Mouse (Mus musculus) heart, embryonic 11.5 days (tissue): ENCODE results near the gene Slc47a1. TPM values are rescaled to one million over a fixed set of nuclear protein-coding genes. Genes with fewer than 3 reads are reported as not detected.
"Not testable (repeated sequence)": the region's sequence is repeated elsewhere in the genome, so short reads cannot be mapped to it uniquely, and the experiment has no call there.

Experiments used
- ATAC-seq: fragments of 200-750 bp; cut with Nextera tagmentation; replicated peaks from 2 replicates; pipeline ENCODE4 v1.8.0; 2017; ENCODE audit warnings: moderate library complexity; ENCODE audit not compliant: insufficient number of reproducible peaks, low FRiP score, low TSS enrichment
- H3K27ac ChIP-seq: fragments of 300-500 bp; sonication (generic); 2 replicates; pipeline ENCODE4 v1.5.1; 2014; ENCODE audit warnings: mild to moderate bottlenecking, low read depth, low read length
- H3K27me3 ChIP-seq: fragments of 300-500 bp; sonication (generic); 2 replicates; pipeline ENCODE4 v1.6.1; 2014; ENCODE audit warnings: mild to moderate bottlenecking, low read length, mixed read lengths; ENCODE audit not compliant: control insufficient read depth, insufficient read depth
- H3K36me3 ChIP-seq: fragments of 300-500 bp; sonication (generic); 2 replicates; pipeline ENCODE4 v1.6.1; 2014; ENCODE audit warnings: mild to moderate bottlenecking, low read length, moderate library complexity, mixed read lengths; ENCODE audit not compliant: control insufficient read depth, insufficient read depth
- H3K4me1 ChIP-seq: fragments of 300-500 bp; sonication (generic); 2 replicates; pipeline ENCODE4 v1.6.1; 2014; ENCODE audit warnings: low read length; ENCODE audit not compliant: control insufficient read depth, insufficient read depth
- H3K4me2 ChIP-seq: fragments of 300-500 bp; sonication (generic); 2 replicates; pipeline ENCODE4 v1.6.1; 2014; ENCODE audit warnings: mild to moderate bottlenecking, moderate library complexity
- H3K4me3 ChIP-seq: fragments of 300-500 bp; sonication (generic); 2 replicates; pipeline ENCODE4 v1.5.1; 2014; ENCODE audit warnings: low read depth, low read length
- H3K9ac ChIP-seq: fragments of 300-500 bp; sonication (generic); 2 replicates; pipeline ENCODE4 v1.6.1; 2014; ENCODE audit warnings: mild to moderate bottlenecking, low read depth, low read length, moderate library complexity
- H3K9me3 ChIP-seq: fragments of 300-500 bp; sonication (generic); replicated peaks from 2 replicates; pipeline ENCODE4 v1.6.1; 2016; ENCODE audit warnings: low read length; ENCODE audit not compliant: control insufficient read depth
- WGBS: fragments of 180-500 bp; shearing (Covaris S2); extraction: QIAGEN DNeasy Blood & Tissue Kit; methylation state at CpG from one replicate; pipeline ENCODE4 v1.1.7; 2014; ENCODE audit not compliant: insufficient replicate concordance; 5-methylcytosine and 5-hydroxymethylcytosine counted together
- polyA plus RNA-seq: library from polyadenylated mRNA; unstranded; fragments of >200 nt; fragmentation: Nextera tagmentation; extraction: Ambion mirVana; gene quantifications from 2 replicates; pipeline ENCODE4 v1.2.1, GENCODE M21; 2014

Slc47a1 gene
- polyA plus RNA-seq, 1 experiment from 2014 or later, result 20.2 TPM

- Histone ChIP-seq H3K9me3 (no peaks in the 10 kb centered on the region), H3K4me2 (peak overlapping the region; percentile 38), H3K27me3 (no peaks in the 10 kb centered on the region), H3K27ac (peak overlapping the region; percentile 68), H3K4me3 (no peak overlapping the region), H3K36me3 (no peaks in the 10 kb centered on the region), H3K4me1 (peaks cover 18% of the 10 kb centered on the region), H3K9ac (no peak overlapping the region)
- 33% methylated on average over 12 of the region's 12 CpGs for WGBS
- ATAC-seq, result 0 out of 2 replicates have a peak, but pooled peaks have one; percentile 67
Observed at GRCm38 (mm10) chr11:61319233-61319922, 58.8 kb downstream of the Slc47a1 start.

- WGBS, result 49% methylated on average over 2 of the region's 2 CpGs
- no peaks in the 10 kb centered on the region for H3K9me3 ChIP-seq
- no peaks in the 10 kb centered on the region for H3K36me3 ChIP-seq
Observed at GRCm38 (mm10) chr11:61316864-61317263, 61.3 kb downstream of the Slc47a1 start.

GRCm38 (mm10) chr11:61310321-61310720 is 67.8 kb downstream of the Slc47a1 start:
- Histone ChIP-seq H3K27ac (no peak overlapping the region), H3K9ac (no peak overlapping the region), H3K9me3 (no peaks in the 10 kb centered on the region), H3K4me1 (peaks cover 3% of the 10 kb centered on the region), H3K4me3 (no peak overlapping the region), H3K36me3 (no peaks in the 10 kb centered on the region), H3K27me3 (no peaks in the 10 kb centered on the region), H3K4me2 (no peak overlapping the region)
- WGBS, result 63% methylated on average over 7 of the region's 7 CpGs
- ATAC-seq, result no peak

More at GRCm38 (mm10) chr11:61316864-61317263, 61.3 kb downstream of the Slc47a1 start:
- Histone ChIP-seq H3K4me1 (peaks cover 21% of the 10 kb centered on the region), H3K27me3 (no peaks in the 10 kb centered on the region), H3K4me3 (no peak overlapping the region), H3K9ac (no peak overlapping the region), H3K27ac (no peak overlapping the region), H3K4me2 (no peak overlapping the region)
- no peak for ATAC-seq

- ATAC-seq, result no peak
- 69% methylated on average over 12 of the region's 12 CpGs for WGBS
Observed at GRCm38 (mm10) chr11:61309831-61310230, 68.3 kb downstream of the Slc47a1 start.

GRCm38 (mm10) chr11:61307795-61308194 is 70.3 kb downstream of the Slc47a1 start:
- Histone ChIP-seq H3K9me3 (no peaks in the 10 kb centered on the region), H3K4me2 (0 out of 2 replicates have a peak overlapping the region, but pooled peaks have one; percentile 7), H3K4me1 (no peaks in the 10 kb centered on the region), H3K9ac (no peak overlapping the region), H3K27ac (no peak overlapping the region), H3K4me3 (no peak overlapping the region), H3K27me3 (no peaks in the 10 kb centered on the region), H3K36me3 (no peaks in the 10 kb centered on the region)
- WGBS, result 27% methylated on average over 7 of the region's 7 CpGs
- no peak for ATAC-seq

More at GRCm38 (mm10) chr11:61309831-61310230, 68.3 kb downstream of the Slc47a1 start:
- no peak overlapping the region for H3K9ac ChIP-seq
- no peak overlapping the region for H3K27ac ChIP-seq
- H3K36me3 ChIP-seq, result no peaks in the 10 kb centered on the region
- no peaks in the 10 kb centered on the region for H3K9me3 ChIP-seq
- peaks cover 3% of the 10 kb centered on the region for H3K4me1 ChIP-seq
- no peak overlapping the region for H3K4me3 ChIP-seq
- H3K27me3 ChIP-seq, result no peaks in the 10 kb centered on the region
- no peak overlapping the region for H3K4me2 ChIP-seq

- no peak overlapping the region for H3K4me3 ChIP-seq
- no peaks in the 10 kb centered on the region for H3K9me3 ChIP-seq
- 77% methylated on average over 4 of the region's 4 CpGs for WGBS
- 0 out of 2 replicates have a peak, but pooled peaks cover 5% of the 10 kb centered on the region for H3K4me1 ChIP-seq
- no peak for ATAC-seq
- H3K27ac ChIP-seq, result no peak overlapping the region
- H3K9ac ChIP-seq, result no peak overlapping the region
- no peak overlapping the region for H3K4me2 ChIP-seq
- H3K36me3 ChIP-seq, result no peaks in the 10 kb centered on the region
- H3K27me3 ChIP-seq, result no peaks in the 10 kb centered on the region
Observed at GRCm38 (mm10) chr11:61305377-61305776, 72.8 kb downstream of the Slc47a1 start.

- not testable (repeated sequence) for ATAC-seq
- 91% methylated on average over 6 of the region's 10 CpGs for WGBS
Observed at GRCm38 (mm10) chr11:61304535-61304934, 73.6 kb downstream of the Slc47a1 start.

GRCm38 (mm10) chr11:61300716-61301392 is 77.3 kb downstream of the Slc47a1 start:
- WGBS, result 12% methylated on average over 13 of the region's 16 CpGs
- no peak overlapping the region; the same call in 1 of the 2 replicates for H3K9ac ChIP-seq
- no peak overlapping the region for H3K27ac ChIP-seq
- no peaks in the 10 kb centered on the region for H3K9me3 ChIP-seq
- H3K4me3 ChIP-seq, result no peak overlapping the region
- no peaks in the 10 kb centered on the region for H3K36me3 ChIP-seq
- no peaks in the 10 kb centered on the region for H3K27me3 ChIP-seq
- 0 out of 2 replicates have a peak, but pooled peaks cover 6% of the 10 kb centered on the region for H3K4me1 ChIP-seq
- ATAC-seq, result no peak
- peak overlapping the region; percentile 25 for H3K4me2 ChIP-seq

More at GRCm38 (mm10) chr11:61304535-61304934, 73.6 kb downstream of the Slc47a1 start:
- not testable (repeated sequence) for H3K36me3 ChIP-seq, H3K9ac ChIP-seq, H3K27me3 ChIP-seq, H3K9me3 ChIP-seq, H3K4me3 ChIP-seq, H3K4me2 ChIP-seq, H3K4me1 ChIP-seq, H3K27ac ChIP-seq
